Mouse (Mus musculus): ENCODE measurements at regions not wholly inside any gene's neighbourhood (a gene's known extent, or its start where the extent isn't known, plus 50 kb on each side); places are given as distances from the start of the nearest gene placed in this dataset.

DNA sequence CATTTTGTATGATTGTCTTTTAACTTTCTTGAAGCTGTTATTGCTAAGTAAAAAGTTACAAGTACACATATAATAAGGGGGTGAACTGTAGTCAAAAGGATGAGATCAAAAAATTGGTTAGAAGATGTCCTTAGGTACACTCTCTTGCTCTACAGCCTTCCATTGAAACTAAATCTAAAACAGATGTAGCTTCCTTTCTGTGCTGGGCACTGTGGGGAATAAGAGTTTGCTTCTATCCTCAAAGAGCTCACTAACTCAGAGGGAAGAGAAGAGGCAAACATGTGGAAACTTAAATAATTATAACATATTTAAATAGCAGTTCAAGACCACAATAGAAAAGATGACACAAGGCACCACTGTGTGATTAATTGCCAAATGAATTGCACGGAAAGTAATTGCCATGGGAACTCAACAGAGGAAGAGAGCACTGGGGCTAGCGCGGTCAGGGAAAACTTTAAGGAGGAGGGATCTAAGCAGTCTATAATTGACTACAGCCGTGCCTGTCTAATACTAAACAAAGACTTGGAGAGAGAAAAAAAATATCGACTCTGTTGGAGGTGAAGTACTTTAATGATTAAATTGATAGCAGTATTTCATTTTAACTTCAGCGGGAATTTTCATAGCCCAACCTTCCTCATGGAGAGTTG lies 57.9 kb upstream of the Ammecr1 start:
- Histone ChIP-seq H3K36me3 (ENCODE audit: control insufficient read depth, insufficient read depth, low read length, poor library complexity, severe bottlenecking) (no peaks in the 10 kb centered on the region), H3K27me3 (ENCODE audit: control insufficient read depth, insufficient read depth, low read length, poor library complexity, severe bottlenecking) (no peaks in the 10 kb centered on the region)
- no peak for DNase-seq (ENCODE audit: low read depth, low spot score)

DNA sequence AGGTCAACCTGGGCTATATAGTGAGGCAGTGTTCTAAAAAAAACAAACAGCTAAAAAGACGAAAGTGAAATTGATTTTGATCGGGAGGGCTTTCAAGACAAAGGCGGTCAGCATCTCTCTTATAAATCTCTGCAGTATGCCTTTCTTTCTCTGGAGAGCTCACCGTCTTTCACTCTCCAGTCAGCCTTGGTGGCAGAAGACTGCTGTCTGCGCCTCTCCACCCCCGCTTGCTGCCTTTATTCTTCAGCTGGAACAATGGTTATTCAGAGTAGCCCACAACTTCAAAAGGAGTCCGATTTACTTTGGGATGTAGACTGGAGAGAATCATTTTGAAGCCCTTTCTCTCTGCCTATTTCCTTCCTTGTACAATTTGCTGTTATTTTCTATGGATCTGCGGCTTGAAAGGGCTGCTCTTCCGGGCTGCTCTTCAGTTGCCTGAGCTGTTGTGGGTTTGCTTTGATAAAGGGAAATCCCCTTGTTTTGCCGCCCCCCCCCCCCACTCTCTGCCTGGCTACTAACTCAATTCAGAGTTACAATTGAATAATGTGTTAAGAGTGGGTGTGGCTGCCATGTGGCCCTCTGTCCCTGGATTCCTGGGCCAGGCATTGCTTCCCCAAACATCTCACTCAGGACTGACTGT lies 64.0 kb upstream of the Ammecr1 start:
- H3K27me3 ChIP-seq (ENCODE audit: control insufficient read depth, insufficient read depth, low read length, poor library complexity, severe bottlenecking) = no peaks in the 10 kb centered on the region
- H3K36me3 ChIP-seq (ENCODE audit: control insufficient read depth, insufficient read depth, low read length, poor library complexity, severe bottlenecking) = no peaks in the 10 kb centered on the region
- peak; percentile 0 for DNase-seq (ENCODE audit: low read depth, low spot score)

DNA sequence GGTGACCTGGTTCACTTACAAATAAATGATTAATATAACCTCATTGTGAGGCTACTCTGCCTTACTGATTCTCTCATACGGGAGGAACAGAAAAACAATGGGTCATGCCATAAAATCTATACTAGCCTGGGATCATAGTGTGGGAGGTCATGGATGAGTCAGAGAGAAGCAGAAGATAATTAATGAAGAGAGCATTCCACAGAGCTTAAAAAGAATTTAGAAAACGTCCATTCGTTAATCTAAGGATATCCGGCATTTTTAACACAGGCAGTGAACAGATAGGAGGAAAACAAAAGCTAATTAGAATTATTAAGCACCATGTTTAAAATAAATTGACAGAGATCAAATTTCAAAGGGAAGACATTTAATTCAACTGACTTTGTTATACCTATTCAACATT lies 59.5 kb upstream of the Rtl9 start:
- no peak for DNase-seq (ENCODE audit: low read depth, low spot score)
- Histone ChIP-seq H3K27me3 (ENCODE audit: control insufficient read depth, insufficient read depth, low read length, poor library complexity, severe bottlenecking) (no peaks in the 10 kb centered on the region), H3K36me3 (ENCODE audit: control insufficient read depth, insufficient read depth, low read length, poor library complexity, severe bottlenecking) (no peaks in the 10 kb centered on the region)

DNA sequence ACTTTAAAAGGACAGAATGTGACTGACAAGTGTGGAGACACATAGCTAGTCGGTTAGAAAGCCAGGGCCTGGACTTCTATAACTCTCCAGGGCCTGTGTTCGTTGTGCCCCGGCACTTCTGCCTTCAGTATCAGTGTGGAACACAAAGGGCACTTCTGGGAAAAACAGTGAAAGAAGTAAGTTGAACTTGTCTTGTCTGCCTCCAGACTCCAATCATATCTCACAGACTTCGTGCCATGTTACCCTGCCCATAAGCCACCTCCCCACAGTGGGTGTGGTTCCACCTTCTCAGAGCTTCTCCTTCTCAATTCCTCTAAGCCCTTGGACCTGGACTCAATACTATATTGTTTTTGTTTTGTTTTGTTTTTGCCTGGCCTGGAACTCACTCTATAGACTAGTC lies 55.1 kb upstream of the Rtl9 start:
- DNase-seq (ENCODE audit: low read depth, low spot score) = no peak
- Histone ChIP-seq H3K36me3 (ENCODE audit: control insufficient read depth, insufficient read depth, low read length, poor library complexity, severe bottlenecking) (no peaks in the 10 kb centered on the region), H3K27me3 (ENCODE audit: control insufficient read depth, insufficient read depth, low read length, poor library complexity, severe bottlenecking) (no peaks in the 10 kb centered on the region)

DNA sequence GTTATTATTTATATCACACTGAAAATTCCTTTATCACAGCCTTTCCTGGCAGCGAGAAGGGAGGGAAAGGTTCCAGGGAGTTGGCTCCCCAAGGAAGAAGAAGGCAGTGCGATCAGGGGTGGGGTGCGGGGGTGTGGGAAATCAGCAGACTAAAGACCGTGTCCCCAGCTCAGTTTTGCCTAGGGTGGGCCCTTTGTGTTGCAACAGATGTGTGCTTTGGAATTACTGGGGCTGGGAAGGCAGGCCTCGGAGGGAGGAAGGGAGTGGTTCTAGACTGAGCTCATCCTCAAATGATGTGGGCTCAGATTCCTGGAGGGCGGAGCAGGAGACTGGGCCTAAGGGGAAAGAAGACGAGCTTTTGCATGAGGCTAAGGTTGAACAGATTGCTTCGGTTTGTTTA lies 53.1 kb upstream of the Rtl9 start:
- Histone ChIP-seq H3K27me3 (ENCODE audit: control insufficient read depth, insufficient read depth, low read length, poor library complexity, severe bottlenecking) (no peaks in the 10 kb centered on the region), H3K36me3 (ENCODE audit: control insufficient read depth, insufficient read depth, low read length, poor library complexity, severe bottlenecking) (no peaks in the 10 kb centered on the region)
- no peak for DNase-seq (ENCODE audit: low read depth, low spot score)
